Mouse (Mus musculus) spleen, postnatal 36 days (tissue): ENCODE results near the gene Snx18.

ENCODE experiments used
- DNase-seq, 2 experiments: peaks; one replicate each; pipeline ENCODE4 v3.0.0; 2022; ENCODE audit warnings: low spot score in 2 of 2, mixed read lengths in 1 of 2

Snx18 gene

DNA sequence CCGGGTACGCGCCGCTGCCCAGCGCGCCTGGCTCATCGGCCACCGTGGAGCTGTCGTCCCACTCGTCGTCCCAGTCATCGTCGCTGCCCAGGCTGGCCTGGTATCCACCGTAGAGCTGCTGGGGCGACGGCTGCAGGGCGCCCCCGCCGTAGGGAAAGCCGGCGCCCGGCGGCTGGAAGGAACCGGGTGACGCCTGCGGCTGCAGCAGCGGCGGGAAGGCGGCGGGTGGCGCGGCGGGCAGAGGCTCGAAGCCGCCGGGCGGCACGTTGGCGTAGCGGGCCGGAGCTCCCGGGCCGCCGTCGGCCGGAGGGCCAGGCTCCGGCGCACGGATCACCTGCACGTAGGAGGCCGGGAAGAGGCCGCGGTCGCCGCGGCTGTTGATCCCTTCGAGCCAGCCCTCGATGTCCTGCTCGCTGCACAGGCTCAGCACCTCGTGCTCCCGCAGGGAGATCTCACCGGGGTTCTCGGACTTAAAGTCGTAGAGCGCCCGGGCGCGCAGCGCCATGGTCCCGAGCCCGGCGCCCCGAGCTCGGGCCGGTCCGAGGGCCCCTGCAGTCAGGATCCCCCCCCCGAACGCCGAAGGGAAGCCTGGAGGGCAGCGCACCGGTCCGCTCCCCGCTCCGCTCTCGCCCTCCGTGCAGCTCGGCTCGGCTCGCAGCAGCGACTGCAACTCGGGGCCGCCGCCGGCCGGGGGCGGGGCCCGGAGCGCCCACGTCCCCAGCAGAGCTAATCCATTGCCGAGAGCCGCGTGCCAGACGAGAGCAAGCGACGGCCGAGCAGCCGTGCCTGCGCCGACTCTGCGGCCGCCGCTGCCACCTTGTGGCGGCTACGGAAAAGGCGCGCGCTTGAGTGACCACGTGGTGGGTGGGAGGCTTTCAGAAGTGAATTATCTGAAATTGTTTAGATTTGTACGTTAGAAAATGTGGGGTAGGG is at the start of gene Snx18:
Gene Snx18, minus strand, starts transcription at position 674 of the 933 bp plus-strand sequence.
- peak; percentile 85 to 88 for DNase-seq

DNA sequence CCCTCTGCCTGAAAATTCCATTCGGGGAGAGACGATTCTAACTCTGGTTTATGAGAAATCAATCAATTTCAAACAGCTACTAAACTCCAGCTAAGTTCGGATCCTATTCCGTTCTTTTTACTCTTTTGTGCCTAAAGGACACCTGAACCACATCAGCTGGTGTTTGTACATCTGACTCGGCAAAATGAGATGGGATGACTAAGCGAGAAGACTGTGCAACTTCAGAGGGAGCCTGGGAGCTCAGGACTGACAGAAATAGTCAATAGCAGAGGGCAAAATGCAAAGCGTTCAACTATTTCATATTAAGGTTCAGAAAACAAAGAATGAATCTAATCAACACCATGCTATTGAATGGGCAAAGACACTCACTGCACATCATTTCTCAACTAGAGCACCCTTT is 45.5 kb upstream of the Snx18 start:
- no peak for DNase-seq

DNA sequence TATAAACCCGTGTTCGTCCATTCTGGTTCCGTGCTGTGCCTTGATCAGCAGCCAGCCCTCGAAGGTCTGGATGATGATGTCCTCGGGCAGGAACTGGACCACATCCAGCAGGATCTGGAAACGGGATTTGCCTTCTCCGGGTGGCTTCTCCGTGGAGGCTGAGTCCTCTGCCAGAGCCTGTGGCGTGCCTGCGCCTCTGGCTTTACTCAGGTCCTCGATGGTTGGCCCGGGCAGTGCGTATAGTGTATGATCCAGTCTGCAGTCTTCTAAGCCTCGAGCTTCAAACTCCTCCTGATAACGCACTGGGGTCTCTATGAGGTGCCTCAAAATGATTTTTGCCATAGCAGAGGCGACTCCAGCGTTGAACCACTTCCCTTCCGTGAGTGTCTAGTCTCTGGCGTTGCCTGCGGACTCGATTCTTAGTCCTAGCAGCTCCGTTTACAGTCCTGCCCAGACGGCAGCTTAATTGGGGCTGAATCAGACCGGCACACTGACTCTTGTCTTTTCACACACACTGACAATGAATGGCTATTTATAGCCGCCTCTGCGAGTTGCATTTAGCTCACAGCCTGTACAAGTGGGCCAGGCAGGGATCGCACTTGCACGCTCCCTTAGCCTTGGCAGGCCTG is 44.9 kb upstream of the Snx18 start, which contains the start of gene Hspb3:
Gene Hspb3, minus strand, starts transcription at position 526 of the 629 bp plus-strand sequence.
- no peak for DNase-seq

DNA sequence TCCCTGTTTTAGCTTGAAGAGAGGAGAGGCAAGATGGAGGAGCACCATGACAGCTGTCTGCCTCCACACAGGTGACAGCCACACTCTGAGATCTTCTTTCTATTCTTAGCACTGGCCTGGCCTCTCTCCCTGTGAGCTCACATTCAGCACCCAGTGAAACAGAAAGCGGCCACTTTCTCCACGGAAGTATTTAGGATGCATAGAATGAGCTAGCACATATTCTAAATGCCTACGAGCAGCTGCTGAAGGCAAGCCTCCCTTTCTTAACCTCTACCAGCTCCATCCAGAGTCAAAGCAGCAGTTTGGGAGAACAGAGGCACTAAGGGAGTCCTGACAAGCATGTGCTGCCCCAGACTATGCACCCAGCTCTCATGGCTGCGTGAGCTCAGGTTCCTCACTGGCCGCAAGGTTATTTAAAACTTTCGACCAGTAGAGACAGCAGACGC is 43.5 kb upstream of the Snx18 start:
- DNase-seq: no peak

DNA sequence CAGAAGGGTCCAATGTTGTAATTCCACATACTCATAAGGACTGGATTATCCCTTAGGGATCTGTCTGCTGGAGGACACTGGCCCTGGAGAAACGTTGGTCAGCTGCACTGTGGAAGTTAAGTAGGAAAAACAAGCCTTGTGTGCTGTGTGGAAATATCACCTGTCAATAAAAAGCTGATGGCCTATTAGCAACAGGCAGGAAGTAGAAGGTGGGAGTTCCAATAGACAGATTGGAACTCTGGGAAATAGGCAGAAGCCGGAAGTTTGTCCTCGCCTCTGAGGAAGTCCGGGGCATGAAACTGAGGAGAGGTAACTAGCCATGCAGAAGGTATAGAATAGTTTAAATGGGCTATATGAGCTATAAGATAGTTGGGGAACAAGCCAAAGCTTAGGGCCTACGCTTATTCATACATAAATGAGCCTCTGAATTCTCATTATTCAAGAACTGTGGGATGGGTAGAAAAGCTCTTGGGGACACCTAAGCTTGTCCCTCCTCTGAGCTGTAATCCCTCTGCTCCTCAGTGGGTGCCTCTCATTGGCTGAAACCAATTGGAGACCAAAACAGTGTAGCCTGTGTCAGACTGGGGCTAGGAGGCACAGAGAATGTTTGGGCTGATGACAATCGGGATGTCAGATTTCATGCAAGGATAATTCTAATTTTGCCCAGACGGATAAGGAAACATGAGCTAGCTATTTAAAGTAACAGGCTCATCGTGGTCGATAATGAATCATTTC is 42.4 kb upstream of the Snx18 start:
- DNase-seq: no peak

- no peak for DNase-seq
Measured at GRCm38 (mm10) chr13:113657204-113657603, 38.8 kb upstream of the Snx18 start.

DNA sequence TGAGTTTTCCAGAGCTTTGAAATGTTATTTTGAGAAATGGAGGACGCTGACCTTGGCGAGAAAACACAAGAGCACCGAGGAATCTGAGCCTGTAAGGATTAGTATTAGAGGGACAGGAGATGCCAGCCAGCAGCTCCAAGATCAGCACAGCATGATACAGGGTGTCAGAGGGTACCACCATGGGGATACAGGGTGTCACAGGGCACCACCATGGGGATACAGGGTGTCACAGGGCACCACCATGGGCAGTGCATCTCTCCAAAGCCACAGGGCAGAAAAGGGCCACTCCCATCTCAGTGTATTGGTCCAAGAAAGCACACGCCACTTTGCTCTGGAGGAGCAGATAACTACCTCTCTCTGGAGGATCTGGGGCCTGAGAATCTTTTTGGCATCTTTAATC is 38.3 kb upstream of the Snx18 start:
- DNase-seq: no peak

- DNase-seq: no peak
Measured at GRCm38 (mm10) chr13:113655511-113655910, 37.1 kb upstream of the Snx18 start.

DNA sequence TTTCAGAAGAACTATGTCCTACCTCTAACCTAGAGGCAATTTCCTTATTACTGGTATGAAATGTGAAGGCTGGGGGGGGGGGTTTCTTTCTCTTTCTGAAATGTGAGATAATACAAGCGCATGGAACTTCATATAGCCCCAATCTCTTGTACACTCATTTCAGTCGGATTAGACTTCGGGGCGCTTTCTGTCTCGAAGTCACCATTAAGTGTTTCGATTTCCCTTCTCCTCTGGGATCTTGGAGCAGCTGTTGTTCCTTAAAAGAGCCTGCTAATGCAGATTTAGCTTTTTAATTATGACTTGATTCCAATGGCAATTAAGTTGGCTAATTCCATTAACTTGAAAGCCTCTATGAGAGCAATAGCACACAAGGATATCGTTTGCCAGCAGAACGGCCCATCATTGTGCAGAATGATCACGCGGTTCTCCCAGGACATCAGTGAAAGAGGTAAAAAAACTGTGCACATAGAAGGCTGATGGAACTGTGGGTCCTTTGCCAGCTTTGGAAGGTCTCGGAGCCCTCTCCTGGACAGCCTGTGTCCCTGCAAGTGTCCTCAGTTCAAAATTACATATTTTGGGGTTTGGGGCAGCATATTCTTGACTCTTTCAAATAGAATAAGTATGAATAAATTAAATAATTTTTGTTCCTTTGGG is 22.7 kb upstream of the Snx18 start:
- DNase-seq: no peak

GRCm38 (mm10) chr13:113638914-113639313 is 20.6 kb upstream of the Snx18 start:
- no peak for DNase-seq

GRCm38 (mm10) chr13:113635799-113636222 is 17.4 kb upstream of the Snx18 start:
- no peak for DNase-seq

GRCm38 (mm10) chr13:113634732-113635481 is 16.5 kb upstream of the Snx18 start:
- no peak for DNase-seq

- DNase-seq: no peak
Measured at GRCm38 (mm10) chr13:113632506-113632905, 14.1 kb upstream of the Snx18 start.

- DNase-seq: no peak
Measured at GRCm38 (mm10) chr13:113627601-113628000, 9.2 kb upstream of the Snx18 start.

DNA sequence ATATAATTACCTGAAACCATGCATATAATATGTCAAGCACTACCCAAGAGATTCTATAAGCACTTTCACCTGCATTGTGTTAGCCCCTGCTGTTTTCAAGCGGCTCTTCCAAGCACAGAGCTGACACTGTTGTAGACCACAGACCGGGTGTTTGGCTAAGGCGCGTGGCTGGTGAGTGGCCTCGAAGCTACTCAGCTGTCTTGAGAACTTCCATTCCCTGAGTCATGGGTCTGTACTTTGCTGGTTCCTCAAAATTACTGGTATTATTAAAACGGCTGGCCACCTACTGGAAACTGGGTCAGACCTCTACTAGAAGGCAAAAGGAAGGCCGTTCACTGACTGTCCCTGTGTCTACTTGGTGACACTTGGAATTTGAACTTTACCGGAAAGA is 4.5 kb upstream of the Snx18 start:
- no peak for DNase-seq

DNA sequence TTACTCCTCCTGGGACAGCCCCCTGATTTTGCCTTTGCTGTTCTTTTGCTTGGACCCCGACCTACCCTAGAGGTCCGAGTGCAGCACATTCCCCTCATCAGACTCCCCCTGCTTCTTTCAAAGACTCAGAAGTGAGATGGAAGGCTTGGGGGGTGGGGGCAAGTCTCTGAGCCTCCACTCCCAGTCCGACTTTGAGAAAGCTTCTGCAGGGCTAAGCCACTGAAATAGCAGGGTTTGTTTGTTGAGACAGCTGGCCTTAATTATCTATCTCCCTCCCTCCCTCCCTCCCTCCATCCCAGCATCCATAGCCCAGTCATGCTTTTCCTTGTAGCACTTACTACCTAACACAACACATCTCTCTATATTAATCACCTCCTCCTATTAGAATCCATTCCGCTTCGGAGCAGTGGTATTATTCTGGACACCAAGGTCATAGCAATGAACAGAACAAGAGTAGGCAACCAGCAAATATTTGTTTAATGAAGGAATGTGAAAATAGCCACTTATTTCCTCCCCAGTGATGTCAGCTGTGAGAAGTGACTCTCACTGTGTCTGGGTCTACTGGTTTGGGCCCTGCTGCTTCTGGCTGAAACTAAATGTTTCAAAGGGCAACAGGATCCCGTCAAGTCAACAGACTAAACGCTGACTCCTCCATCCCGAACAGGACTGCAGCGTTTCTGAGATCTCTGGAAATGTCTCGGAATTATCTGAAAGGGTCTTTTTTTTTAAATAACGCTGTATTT is 3.9 kb upstream of the Snx18 start:
- DNase-seq: no peak

- DNase-seq: no peak
Measured at GRCm38 (mm10) chr13:113619003-113619402, 639 bp upstream of the Snx18 start.

DNA sequence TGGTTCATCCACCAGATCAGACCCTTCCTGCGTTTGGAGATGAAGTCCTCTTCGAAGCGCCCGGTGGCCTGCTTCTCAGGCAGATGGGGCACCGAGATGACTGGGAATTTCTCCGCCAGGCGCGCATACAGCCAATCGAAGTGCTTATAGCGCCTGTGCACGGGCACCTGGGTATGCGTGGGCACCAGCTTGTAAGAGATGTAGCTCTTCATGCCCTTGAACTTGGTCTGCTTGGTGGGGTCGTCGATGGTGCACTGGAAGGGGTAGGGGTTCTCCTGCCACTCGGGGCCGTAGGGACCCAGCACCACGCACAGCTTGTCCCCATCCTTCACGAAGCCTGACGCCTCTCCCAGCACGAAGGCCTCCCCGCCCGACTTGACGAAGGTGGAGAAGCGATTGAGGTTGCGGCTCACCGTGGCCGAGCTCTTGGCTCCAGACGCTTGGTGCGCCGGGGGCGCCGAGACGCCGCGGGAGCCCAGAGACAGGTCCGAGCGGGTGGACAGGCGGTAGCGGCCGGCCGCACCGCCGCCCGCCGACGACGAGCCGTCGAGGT is 950 bp downstream of the Snx18 start:
- no peak for DNase-seq

- DNase-seq: no peak
Measured at GRCm38 (mm10) chr13:113616751-113617337, 1.5 kb downstream of the Snx18 start.
